Mouse (Mus musculus) heart, embryonic 15.5 days (tissue): ENCODE measurements around the gene Pgpep1. TPM values are rescaled to one million over a fixed set of nuclear protein-coding genes. Genes with fewer than 3 reads are reported as not detected.
A peak's percentile ranks its signal among the peaks of the same experiment; 100 is the strongest.

ENCODE experiments used
- ATAC-seq: fragments of 200-750 bp; cut with Nextera tagmentation; replicated peaks from 2 replicates; pipeline ENCODE4 v1.8.0; 2017; ENCODE audit warnings: low read depth, moderate TSS enrichment; ENCODE audit not compliant: insufficient number of reproducible peaks, insufficient read depth, low FRiP score
- H3K27ac ChIP-seq: fragments of 300-500 bp; sonication (generic); 2 replicates; pipeline ENCODE4 v1.5.1; 2015; ENCODE audit warnings: mild to moderate bottlenecking, inconsistent platforms
- H3K27me3 ChIP-seq: fragments of 300-500 bp; sonication (generic); 2 replicates; pipeline ENCODE4 v1.6.1; 2015; ENCODE audit warnings: inconsistent platforms
- H3K36me3 ChIP-seq: fragments of 300-500 bp; sonication (generic); 2 replicates; pipeline ENCODE4 v1.6.1; 2015; ENCODE audit warnings: mild to moderate bottlenecking, inconsistent platforms
- H3K4me1 ChIP-seq: fragments of 300-500 bp; sonication (generic); replicated peaks from 2 replicates; pipeline ENCODE4 v1.6.1; 2015; ENCODE audit warnings: inconsistent platforms
- H3K4me2 ChIP-seq: fragments of 300-500 bp; sonication (generic); 2 replicates; pipeline ENCODE4 v1.6.1; 2015; ENCODE audit warnings: inconsistent platforms, mild to moderate bottlenecking, moderate library complexity
- H3K4me3 ChIP-seq: fragments of 300-500 bp; sonication (generic); 2 replicates; pipeline ENCODE4 v1.5.1; 2015; ENCODE audit warnings: mild to moderate bottlenecking, inconsistent platforms
- H3K9ac ChIP-seq: fragments of 300-500 bp; sonication (generic); 2 replicates; pipeline ENCODE4 v1.6.1; 2015; ENCODE audit warnings: mild to moderate bottlenecking, inconsistent platforms
- H3K9me3 ChIP-seq: fragments of 300-500 bp; sonication (generic); replicated peaks from 2 replicates; pipeline ENCODE4 v1.6.1; 2016; ENCODE audit warnings: inconsistent platforms
- WGBS: fragments of 180-500 bp; shearing (Covaris S2); methylation state at CpG from one replicate; pipeline ENCODE4 v1.1.7; 2015; ENCODE audit warnings: mixed read lengths; 5-methylcytosine and 5-hydroxymethylcytosine counted together
- polyA plus RNA-seq: library from polyadenylated mRNA; unstranded; fragments of >200 nt; fragmentation: Nextera tagmentation; extraction: Ambion mirVana; gene quantifications from 2 replicates; pipeline ENCODE4 v1.2.1, GENCODE M21; 2015

The Pgpep1 gene
- polyA plus RNA-seq, 1 experiment from 2014 or later, result 32.2 TPM

DNA sequence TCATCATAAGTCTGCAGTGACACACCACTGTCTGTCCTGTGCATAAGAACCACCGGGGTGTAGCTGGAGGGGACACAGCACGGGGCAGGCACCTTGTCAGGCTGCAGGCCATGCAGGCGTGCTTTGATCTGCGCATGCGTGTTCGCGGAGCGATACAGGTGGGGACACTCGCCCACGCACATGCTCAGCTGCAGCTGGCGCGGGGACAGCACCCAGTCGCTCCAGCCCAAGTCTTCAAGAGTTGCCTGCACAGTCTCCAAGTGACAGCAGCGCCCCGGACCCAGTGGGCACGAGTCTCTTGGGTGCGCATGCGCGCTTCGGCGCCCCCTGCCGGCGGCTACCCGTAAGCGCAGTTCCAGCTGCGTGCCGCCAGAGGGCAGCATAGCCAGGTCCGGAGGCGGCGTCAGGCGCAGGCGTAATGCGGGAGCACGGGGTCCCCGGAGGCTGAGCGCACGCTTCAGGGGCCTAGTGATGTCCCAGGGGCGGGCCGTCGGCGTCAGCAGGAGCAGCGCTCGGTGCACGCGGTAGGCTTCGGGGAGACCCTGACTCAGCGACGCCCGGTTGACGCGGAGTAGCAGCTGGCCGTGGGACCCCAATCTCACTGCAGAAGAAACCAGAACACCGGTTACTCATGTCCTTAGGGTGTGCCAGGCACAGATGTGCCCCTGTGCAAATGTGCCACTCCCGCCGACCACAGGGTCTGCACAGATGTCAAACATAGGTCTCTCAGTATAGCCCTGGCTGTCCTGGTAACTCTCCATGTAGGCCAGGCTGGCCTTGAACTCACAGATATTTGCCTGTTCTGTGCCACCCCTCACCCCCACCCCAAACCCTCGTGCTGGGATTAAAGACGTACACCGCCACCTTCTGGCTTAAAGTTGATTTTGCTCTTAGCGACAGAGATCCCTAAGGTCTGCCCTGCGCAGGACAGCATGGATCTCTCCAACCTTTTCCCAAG is 30.3 kb downstream of the Pgpep1 start:
- H3K4me3 ChIP-seq, result peak overlapping the region; percentile 53
- no peaks in the 10 kb centered on the region for H3K36me3 ChIP-seq
- peak overlapping the region; percentile 66 for H3K4me2 ChIP-seq
- H3K4me1 ChIP-seq, result peaks cover 50% of the 10 kb centered on the region
- no peaks in the 10 kb centered on the region for H3K9me3 ChIP-seq
- 2% methylated on average over 60 of the region's 60 CpGs for WGBS
- H3K27me3 ChIP-seq, result no peaks in the 10 kb centered on the region
- ATAC-seq, result peak; percentile 83
- peak overlapping the region; percentile 58 for H3K9ac ChIP-seq
- H3K27ac ChIP-seq, result peak overlapping the region; percentile 73

DNA sequence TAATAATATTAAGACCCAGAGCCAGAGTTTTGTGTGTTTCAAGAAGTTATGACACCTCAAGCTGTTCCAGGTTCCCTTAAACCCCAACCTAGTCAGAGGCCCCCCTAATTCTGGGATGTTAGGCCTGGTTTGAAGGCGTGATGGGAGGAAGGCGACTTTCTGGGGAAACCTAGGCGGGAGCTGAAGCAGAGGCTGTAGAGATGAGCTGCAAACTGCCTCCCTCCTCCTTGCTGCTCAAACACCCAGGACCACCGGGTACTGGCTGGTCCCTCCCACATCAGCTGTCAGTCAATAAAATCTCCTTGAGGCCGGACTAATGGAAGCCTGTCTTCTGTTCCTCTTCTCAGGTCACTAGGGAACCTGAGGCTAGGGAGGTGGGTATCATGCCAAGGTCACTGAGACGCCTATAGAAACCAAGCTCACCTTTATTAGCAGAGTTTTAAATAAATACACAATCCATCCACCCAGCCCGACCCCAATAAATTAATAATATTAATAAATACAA is 31.1 kb downstream of the Pgpep1 start:
- 54% methylated on average over 7 of the region's 7 CpGs for WGBS
- peak overlapping the region; percentile 66 for H3K4me2 ChIP-seq
- no peak for ATAC-seq
- no peaks in the 10 kb centered on the region for H3K27me3 ChIP-seq
- H3K36me3 ChIP-seq, result no peaks in the 10 kb centered on the region
- peak overlapping the region; percentile 58 for H3K9ac ChIP-seq
- peaks cover 42% of the 10 kb centered on the region for H3K4me1 ChIP-seq
- no peaks in the 10 kb centered on the region for H3K9me3 ChIP-seq
- peak overlapping the region; percentile 73 for H3K27ac ChIP-seq
- H3K4me3 ChIP-seq, result peak overlapping the region; percentile 53

- WGBS, result 76% methylated on average over 5 of the region's 5 CpGs
- Histone ChIP-seq H3K4me1 (peaks cover 30% of the 10 kb centered on the region), H3K36me3 (no peaks in the 10 kb centered on the region), H3K4me3 (no peak overlapping the region), H3K9me3 (no peaks in the 10 kb centered on the region), H3K4me2 (no peak overlapping the region), H3K9ac (no peak overlapping the region), H3K27ac (no peak overlapping the region), H3K27me3 (peaks cover 4% of the 10 kb centered on the region)
- no peak for ATAC-seq
These were observed 33.1 kb downstream of the Pgpep1 start for GRCm38 (mm10) chr8:70627041-70627440.

- Histone ChIP-seq H3K27ac (no peak overlapping the region), H3K36me3 (no peaks in the 10 kb centered on the region), H3K4me3 (no peak overlapping the region), H3K27me3 (peaks cover 12% of the 10 kb centered on the region), H3K9ac (no peak overlapping the region), H3K9me3 (no peaks in the 10 kb centered on the region), H3K4me1 (peaks cover 11% of the 10 kb centered on the region), H3K4me2 (no peak overlapping the region)
- 18% methylated on average over 5 of the region's 5 CpGs for WGBS
- no peak for ATAC-seq
These were observed 35.1 kb downstream of the Pgpep1 start for GRCm38 (mm10) chr8:70625104-70625503.

DNA sequence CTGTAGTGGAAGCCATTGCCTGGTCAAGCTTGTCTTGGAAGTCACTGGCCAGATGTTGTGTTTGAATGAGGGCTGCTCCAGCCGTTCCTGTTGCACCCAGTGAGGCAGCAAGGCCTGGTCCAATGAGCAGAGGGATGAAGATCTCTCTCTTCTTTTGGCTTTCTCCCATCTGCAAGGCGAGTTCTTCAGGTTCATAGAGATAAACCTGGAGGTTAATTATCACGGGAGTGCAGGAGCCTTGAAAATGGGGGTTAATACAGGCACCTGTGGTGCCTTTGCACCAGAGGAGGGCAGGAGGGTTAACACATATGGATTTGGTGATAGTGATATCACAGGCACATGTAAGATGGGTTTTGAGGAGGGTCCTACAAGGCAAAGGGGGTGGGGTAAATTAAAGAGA is 38.0 kb downstream of the Pgpep1 start:
- ATAC-seq, result no peak
- no peak overlapping the region for H3K27ac ChIP-seq
- no peaks in the 10 kb centered on the region for H3K36me3 ChIP-seq
- H3K4me2 ChIP-seq, result no peak overlapping the region
- H3K9me3 ChIP-seq, result no peaks in the 10 kb centered on the region
- peaks cover 4% of the 10 kb centered on the region; the same call in 1 of the 2 replicates for H3K4me1 ChIP-seq
- WGBS, result 42% methylated on average over 3 of the region's 3 CpGs
- H3K9ac ChIP-seq, result no peak overlapping the region
- no peak overlapping the region for H3K4me3 ChIP-seq
- peaks cover 15% of the 10 kb centered on the region for H3K27me3 ChIP-seq

DNA sequence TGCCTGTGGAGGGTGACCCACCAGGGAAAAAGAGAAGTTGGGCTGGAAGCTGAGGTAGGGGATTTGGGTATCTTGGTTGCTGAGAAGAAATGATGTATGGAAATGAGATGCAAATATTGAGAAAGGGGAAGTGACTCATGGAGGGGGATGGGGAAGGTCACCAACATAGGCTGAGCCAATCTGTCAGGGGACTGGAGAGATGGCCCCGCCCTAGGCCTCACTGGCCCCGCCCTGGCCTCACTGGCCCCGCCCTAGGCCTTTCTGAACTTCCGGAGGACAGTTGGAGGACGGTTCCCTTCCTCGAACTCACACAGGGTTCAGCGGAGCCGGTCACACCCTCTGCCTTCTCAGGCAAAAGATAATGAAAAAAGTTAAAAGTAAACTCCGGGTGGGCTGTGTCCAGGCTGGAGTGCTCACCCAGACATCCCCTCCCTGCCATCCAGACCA is 41.3 kb downstream of the Pgpep1 start:
- no peak overlapping the region for H3K9ac ChIP-seq
- no peak overlapping the region for H3K27ac ChIP-seq

GRCm38 (mm10) chr8:70617985-70618384 is 42.2 kb downstream of the Pgpep1 start:
- peak overlapping the region; percentile 14; the same call in 1 of the 2 replicates for H3K9ac ChIP-seq
- ATAC-seq, result no peak
- H3K4me1 ChIP-seq, result no peaks in the 10 kb centered on the region; the same call in 1 of the 2 replicates
- no peaks in the 10 kb centered on the region for H3K36me3 ChIP-seq
- no peak overlapping the region for H3K4me2 ChIP-seq
- no peaks in the 10 kb centered on the region for H3K9me3 ChIP-seq
- WGBS, result 70% methylated on average over 11 of the region's 11 CpGs
- 0 out of 2 replicates have a peak overlapping the region, but pooled peaks have one; percentile 4 for H3K4me3 ChIP-seq
- H3K27ac ChIP-seq, result peak overlapping the region; percentile 27; the same call in 1 of the 2 replicates
- H3K27me3 ChIP-seq, result peaks cover 15% of the 10 kb centered on the region

More for the DNA sequence above, 41.3 kb downstream of the Pgpep1 start:
- no peaks in the 10 kb centered on the region for H3K36me3 ChIP-seq
- ATAC-seq, result peak; percentile 47; the same call in 1 of the 2 replicates
- H3K4me3 ChIP-seq, result no peak overlapping the region
- no peak overlapping the region for H3K4me2 ChIP-seq
- no peaks in the 10 kb centered on the region for H3K9me3 ChIP-seq
- H3K27me3 ChIP-seq, result peaks cover 15% of the 10 kb centered on the region
- no peaks in the 10 kb centered on the region; the same call in 1 of the 2 replicates for H3K4me1 ChIP-seq
- WGBS, result 30% methylated on average over 9 of the region's 9 CpGs

DNA sequence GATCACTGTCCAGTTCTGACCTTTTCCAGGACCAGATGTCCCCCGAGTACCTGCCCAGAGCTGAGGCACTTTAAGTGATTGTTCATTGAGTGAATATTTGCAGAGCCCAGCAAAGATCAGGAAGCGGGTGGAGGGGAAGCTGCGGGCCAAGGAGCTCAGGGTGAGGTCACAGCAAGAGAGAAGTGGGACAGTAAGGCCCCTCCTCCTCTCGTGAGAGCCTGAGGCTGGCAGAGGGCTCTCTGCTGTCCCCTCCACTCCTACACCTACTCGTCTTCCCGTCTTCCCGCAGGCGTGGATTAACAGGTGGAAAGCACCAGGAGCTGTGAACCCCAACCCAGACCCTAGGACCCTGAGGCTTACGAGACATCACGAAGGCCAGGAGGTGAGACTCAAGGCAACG is 43.5 kb downstream of the Pgpep1 start:
- 47% methylated on average over 11 of the region's 11 CpGs for WGBS
- no peak overlapping the region for H3K27ac ChIP-seq
- no peak overlapping the region for H3K9ac ChIP-seq
- peaks cover 7% of the 10 kb centered on the region for H3K27me3 ChIP-seq
- no peaks in the 10 kb centered on the region for H3K9me3 ChIP-seq
- no peaks in the 10 kb centered on the region for H3K36me3 ChIP-seq
- H3K4me1 ChIP-seq, result peaks cover 2% of the 10 kb centered on the region
- H3K4me3 ChIP-seq, result no peak overlapping the region
- no peak for ATAC-seq
- H3K4me2 ChIP-seq, result no peak overlapping the region

DNA sequence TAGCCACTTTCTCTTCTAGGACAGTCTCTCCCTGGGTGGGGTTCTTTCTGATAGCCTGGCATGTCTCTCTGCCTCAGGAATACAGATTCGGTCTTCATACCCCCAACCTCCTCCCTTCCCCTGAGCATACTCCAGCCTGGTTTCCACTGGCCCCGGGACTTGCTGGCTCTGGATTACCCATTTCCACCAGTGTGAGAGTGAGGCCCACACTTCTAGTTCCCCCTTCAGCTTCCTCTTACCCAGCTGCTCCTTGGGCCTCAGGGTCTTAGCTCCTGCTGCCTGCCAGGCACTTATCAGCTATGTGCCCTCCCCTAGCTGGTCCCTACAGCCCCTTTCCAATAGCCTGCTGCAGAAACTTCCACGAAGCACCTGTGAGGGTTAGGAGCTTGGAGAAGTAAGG is 44.3 kb downstream of the Pgpep1 start, which contains the start of gene Lrrc25:
Gene Lrrc25, plus strand, starts transcription at position 262 of the 400 bp plus-strand sequence.
- Histone ChIP-seq H3K9ac (no peak within 1 kb of the TSS), H3K4me3 (no peak within 1 kb of the TSS), H3K9me3 (no peaks in the 10 kb centered on the region), H3K4me2 (no peak within 1 kb of the TSS), H3K27ac (no peak within 1 kb of the TSS), H3K36me3 (no peaks in the 10 kb centered on the region), H3K27me3 (peaks cover 3% of the 10 kb centered on the region; the same call in 1 of the 2 replicates), H3K4me1 (peaks cover 9% of the 10 kb centered on the region)
- 73% methylated on average over 3 of the region's 3 CpGs for WGBS
- ATAC-seq, result no peak

DNA sequence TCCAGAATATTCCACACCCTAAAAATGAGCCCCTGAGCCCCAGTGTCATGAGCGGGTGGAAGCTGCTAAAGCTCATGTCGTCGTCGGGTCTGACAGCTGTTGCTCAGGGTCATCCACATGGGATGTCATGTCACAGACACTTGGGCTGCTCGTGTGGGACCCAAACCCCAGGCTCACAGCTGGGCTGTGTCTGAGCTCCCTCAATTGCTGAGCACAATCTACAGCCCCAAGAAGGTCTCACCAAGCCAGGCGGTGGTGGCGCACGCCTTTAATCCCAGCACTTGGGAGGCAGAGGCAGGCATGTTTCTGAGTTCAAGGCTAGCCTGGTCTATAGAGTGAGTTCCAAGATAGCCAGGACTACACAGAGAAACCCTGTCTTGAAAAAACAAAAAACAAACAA is 44.9 kb downstream of the Pgpep1 start:
- Histone ChIP-seq H3K27ac (no peak overlapping the region), H3K4me3 (no peak overlapping the region), H3K4me2 (no peak overlapping the region), H3K9ac (no peak overlapping the region), H3K4me1 (peaks cover 15% of the 10 kb centered on the region), H3K9me3 (no peaks in the 10 kb centered on the region), H3K36me3 (no peaks in the 10 kb centered on the region), H3K27me3 (peaks cover 3% of the 10 kb centered on the region; the same call in 1 of the 2 replicates)
- ATAC-seq, result no peak
- 72% methylated on average over 8 of the region's 8 CpGs for WGBS

DNA sequence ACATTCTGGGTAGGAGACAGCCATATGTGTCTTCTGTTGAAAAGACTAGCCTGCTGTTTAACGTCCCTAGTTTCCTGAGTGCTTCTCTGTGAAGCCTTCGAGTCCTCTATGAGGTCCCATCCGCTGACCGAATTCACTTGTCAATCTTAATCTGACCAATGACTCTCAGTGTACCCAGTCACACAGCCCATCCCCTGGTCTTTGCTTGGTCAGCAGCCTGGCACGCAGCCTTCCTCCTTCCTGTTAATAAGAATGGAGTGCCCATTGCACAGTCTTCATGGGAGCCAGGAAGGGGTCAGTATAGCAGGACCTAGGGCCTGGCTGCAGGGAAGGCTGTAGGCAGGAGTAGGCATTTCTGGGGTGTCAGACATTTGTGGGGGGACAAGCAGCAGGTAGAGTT is 45.7 kb downstream of the Pgpep1 start:
- Histone ChIP-seq H3K4me1 (peaks cover 19% of the 10 kb centered on the region), H3K27ac (no peak overlapping the region), H3K9ac (no peak overlapping the region), H3K4me3 (no peak overlapping the region), H3K9me3 (no peaks in the 10 kb centered on the region), H3K27me3 (0 out of 2 replicates have a peak, but pooled peaks cover 3% of the 10 kb centered on the region), H3K36me3 (no peaks in the 10 kb centered on the region), H3K4me2 (no peak overlapping the region)
- 66% methylated on average over 5 of the region's 5 CpGs for WGBS
- ATAC-seq, result no peak
